Mouse (Mus musculus) kidney, postnatal 0 days (tissue): ENCODE data around the gene Olfr61. TPM values are rescaled to one million over a fixed set of nuclear protein-coding genes. Genes with fewer than 3 reads are reported as not detected.

Experiments used
- ATAC-seq: fragments of 200-750 bp; cut with Nextera tagmentation; replicated peaks from 2 replicates; pipeline ENCODE4 v1.8.0; 2017; ENCODE audit warnings: low read depth, moderate number of reproducible peaks, moderate TSS enrichment, moderate library complexity; ENCODE audit not compliant: low FRiP score
- DNase-seq: peaks from one replicate; pipeline ENCODE4 v3.0.0-alpha.2; 2016; ENCODE audit warnings: low spot score
- H3K27ac ChIP-seq: fragments of 300-500 bp; sonication (generic); 2 replicates; pipeline ENCODE4 v1.5.1; 2014; ENCODE audit warnings: mild to moderate bottlenecking
- H3K27me3 ChIP-seq: fragments of 300-500 bp; sonication (generic); 2 replicates; pipeline ENCODE4 v1.6.1; 2014; ENCODE audit warnings: low read length, mixed read lengths; ENCODE audit not compliant: insufficient read depth
- H3K36me3 ChIP-seq: fragments of 300-500 bp; sonication (generic); 2 replicates; pipeline ENCODE4 v1.6.1; 2014; ENCODE audit warnings: low read length, mixed read lengths; ENCODE audit not compliant: insufficient read depth
- H3K4me1 ChIP-seq: fragments of 300-500 bp; sonication (generic); replicated peaks from 2 replicates; pipeline ENCODE4 v1.6.1; 2014; ENCODE audit warnings: antibody characterized with exemption, low read length, mixed read lengths; ENCODE audit not compliant: insufficient read depth
- H3K4me2 ChIP-seq: fragments of 300-500 bp; sonication (generic); 2 replicates; pipeline ENCODE4 v1.6.1; 2014; ENCODE audit warnings: mild to moderate bottlenecking, low read length, moderate library complexity, mixed read lengths
- H3K4me3 ChIP-seq: fragments of 300-500 bp; sonication (generic); replicated peaks from 2 replicates; pipeline ENCODE4 v1.5.1; 2014; ENCODE audit warnings: low read depth, low read length
- H3K9ac ChIP-seq: fragments of 300-500 bp; sonication (generic); 2 replicates; pipeline ENCODE4 v1.6.1; 2014; ENCODE audit warnings: low read depth, low read length
- H3K9me3 ChIP-seq: fragments of 300-500 bp; sonication (generic); replicated peaks from 2 replicates; pipeline ENCODE4 v1.6.1; 2016; ENCODE audit warnings: low read length, inconsistent platforms, mixed read lengths
- CTCF ChIP-seq: IDR thresholded peaks from 2 replicates; pipeline ENCODE4 v1.5.1; 2016; ENCODE audit warnings: antibody characterized with exemption, low read depth, mild to moderate bottlenecking, moderate library complexity
- WGBS: fragments of 180-500 bp; shearing (Covaris S2); extraction: QIAGEN DNeasy Blood & Tissue Kit; methylation state at CpG from one replicate; pipeline ENCODE4 v1.1.7; 2014; 5-methylcytosine and 5-hydroxymethylcytosine counted together
- polyA plus RNA-seq: library from polyadenylated mRNA; unstranded; fragments of >200 nt; fragmentation: Nextera tagmentation; extraction: Ambion mirVana; gene quantifications from 2 replicates; pipeline ENCODE4 v1.2.1, GENCODE M21; 2015

Gene Olfr61
- polyA plus RNA-seq, 1 experiment from 2014 or later = not detected

DNA sequence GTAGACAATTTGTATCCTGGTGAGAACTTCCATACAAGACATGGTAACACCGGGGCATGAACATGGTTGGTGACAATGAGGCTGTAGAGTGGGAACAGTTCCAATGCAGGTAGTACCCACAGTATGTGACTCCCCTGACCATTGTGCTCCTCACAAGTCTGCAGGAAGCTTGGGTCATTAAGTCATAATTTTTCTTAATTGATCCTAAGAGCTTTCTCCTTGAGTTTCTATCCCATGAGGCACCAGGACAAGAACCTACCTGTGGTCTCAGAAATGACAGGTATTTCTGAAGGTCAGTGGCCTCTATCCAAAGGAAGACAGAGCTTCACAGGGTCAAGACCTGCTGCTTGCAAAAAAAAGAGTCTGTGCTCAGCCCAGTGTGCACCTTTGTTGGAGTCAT is 52.9 kb downstream of the Olfr61 start, which contains the start of gene Olfr45:
Olfr45 (plus strand) TSS at position 301 of the 400 bp plus-strand sequence.
- Histone ChIP-seq H3K4me2 (no peak within 1 kb of the TSS), H3K27ac (no peak within 1 kb of the TSS), H3K27me3 (no peaks in the 10 kb centered on the region), H3K4me3 (no peak within 1 kb of the TSS), H3K4me1 (no peaks in the 10 kb centered on the region), H3K36me3 (no peaks in the 10 kb centered on the region), H3K9ac (no peak within 1 kb of the TSS), H3K9me3 (no peaks in the 10 kb centered on the region)
- WGBS = 86% methylated on average over 1 of the region's 1 CpGs
- no peak for ATAC-seq
- TF ChIP-seq CTCF = no peak
- no peak for DNase-seq

Other genes with a start within 250 kb of the Olfr61 start
- gene Olfr531, start 226.1 kb upstream of the Olfr61 start, polyA plus RNA-seq = not detected in 2 replicates
- gene Olfr532, start 207.3 kb upstream of the Olfr61 start, polyA plus RNA-seq = not detected in 2 replicates
- gene Olfr533, start 165.6 kb upstream of the Olfr61 start, polyA plus RNA-seq = not detected in 2 replicates
- not detected in 2 replicates for gene Olfr535, start 144.8 kb upstream of the Olfr61 start, polyA plus RNA-seq
- gene Olfr536, start 121.6 kb upstream of the Olfr61 start, polyA plus RNA-seq = not detected in 2 replicates
- not detected in 2 replicates for gene Olfr538, start 61.1 kb upstream of the Olfr61 start, polyA plus RNA-seq
- 0.01 TPM in 1 of 2 replicates, not detected in the other for gene Olfr46, start 27.7 kb upstream of the Olfr61 start, polyA plus RNA-seq
- gene Olfr53, start 17.5 kb downstream of the Olfr61 start, polyA plus RNA-seq = not detected in 2 replicates
- not detected in 2 replicates for gene Olfr539, start 31.0 kb downstream of the Olfr61 start, polyA plus RNA-seq
- not detected in 2 replicates for gene Olfr45, start 53.0 kb downstream of the Olfr61 start, polyA plus RNA-seq
- not detected in 2 replicates for gene Olfr541, start 68.3 kb downstream of the Olfr61 start, polyA plus RNA-seq
- gene Cyp2e1, start 134.8 kb downstream of the Olfr61 start, polyA plus RNA-seq = 4.4 and 6.2 TPM in 2 replicates
- gene Syce1, start 158.9 kb downstream of the Olfr61 start, polyA plus RNA-seq = not detected in 2 replicates
- gene Zfp941, start 193.2 kb downstream of the Olfr61 start, polyA plus RNA-seq = 1.2 and 1.3 TPM in 2 replicates
- gene Urah, start 206.0 kb downstream of the Olfr61 start, polyA plus RNA-seq = 0.61 and 1.1 TPM in 2 replicates
- gene Scgb1c1, start 216.6 kb downstream of the Olfr61 start, polyA plus RNA-seq = not detected in 2 replicates
- not detected in 2 replicates for gene Odf3, start 218.8 kb downstream of the Olfr61 start, polyA plus RNA-seq
- 0.18 TPM in 1 of 2 replicates, not detected in the other for gene Gm45785, start 227.4 kb downstream of the Olfr61 start, polyA plus RNA-seq
- 45.0 and 53.1 TPM in 2 replicates for gene Ric8a, start 228.0 kb downstream of the Olfr61 start, polyA plus RNA-seq
- 48.0 and 53.9 TPM in 2 replicates for gene Bet1l, start 228.6 kb downstream of the Olfr61 start, polyA plus RNA-seq